Mouse (Mus musculus): ENCODE measurements around the gene Relt. TPM values are rescaled to one million over a fixed set of nuclear protein-coding genes. Genes with fewer than 3 reads are reported as not detected.
"Not testable (repeated sequence)": the region's sequence is repeated elsewhere in the genome, so short reads cannot be mapped to it uniquely, and the experiment has no call there.

Gene Relt
- polyA plus RNA-seq, 1 experiment from 2014 or later: 5.0 TPM

- 82% methylated on average over 5 of the region's 5 CpGs for WGBS
- H3K36me3 ChIP-seq (ENCODE audit: control insufficient read depth, insufficient read depth): no peaks in the 10 kb centered on the region
- ATAC-seq (replicated peaks; ENCODE audit: extremely low read depth, insufficient read depth, low FRiP score): no peak
- H3K4me2 ChIP-seq (ENCODE audit: low read depth, low read length): peak overlapping the region; percentile 5; the same call in 1 of the 2 replicates
- H3K27me3 ChIP-seq (ENCODE audit: control insufficient read depth, insufficient read depth, low read length): no peaks in the 10 kb centered on the region
- peaks cover 54% of the 10 kb centered on the region for H3K4me1 ChIP-seq (ENCODE audit: control insufficient read depth, insufficient read depth, low read length)
- H3K9ac ChIP-seq (ENCODE audit: low read length): no peak overlapping the region
- no peak overlapping the region for H3K27ac ChIP-seq (ENCODE audit: low read length)
- no peak overlapping the region for H3K4me3 ChIP-seq (ENCODE audit: low read length)
- no peaks in the 10 kb centered on the region for H3K9me3 ChIP-seq (replicated peaks; ENCODE audit: control insufficient read depth, low read length)
Observed at GRCm38 (mm10) chr7:100854861-100855260, 8.4 kb downstream of the Relt start.

- Histone ChIP-seq H3K9me3 (replicated peaks; ENCODE audit: control insufficient read depth, low read length) (no peaks in the 10 kb centered on the region), H3K4me1 (ENCODE audit: control insufficient read depth, insufficient read depth, low read length) (peaks cover 48% of the 10 kb centered on the region), H3K4me3 (ENCODE audit: low read length) (no peak overlapping the region), H3K27me3 (ENCODE audit: control insufficient read depth, insufficient read depth, low read length) (no peaks in the 10 kb centered on the region), H3K9ac (ENCODE audit: low read length) (no peak overlapping the region), H3K36me3 (ENCODE audit: control insufficient read depth, insufficient read depth) (no peaks in the 10 kb centered on the region), H3K4me2 (ENCODE audit: low read depth, low read length) (peak overlapping the region; percentile 5; the same call in 1 of the 2 replicates), H3K27ac (ENCODE audit: low read length) (no peak overlapping the region)
- WGBS: 46% methylated on average over 6 of the region's 6 CpGs
- ATAC-seq (replicated peaks; ENCODE audit: extremely low read depth, insufficient read depth, low FRiP score): no peak
Observed at GRCm38 (mm10) chr7:100854137-100854814, 9.0 kb downstream of the Relt start.

GRCm38 (mm10) chr7:100853396-100853795 is 9.8 kb downstream of the Relt start:
- no peaks in the 10 kb centered on the region for H3K36me3 ChIP-seq (ENCODE audit: control insufficient read depth, insufficient read depth)
- H3K27me3 ChIP-seq (ENCODE audit: control insufficient read depth, insufficient read depth, low read length): no peaks in the 10 kb centered on the region
- H3K4me2 ChIP-seq (ENCODE audit: low read depth, low read length): no peak overlapping the region
- no peaks in the 10 kb centered on the region for H3K9me3 ChIP-seq (replicated peaks; ENCODE audit: control insufficient read depth, low read length)
- H3K4me3 ChIP-seq (ENCODE audit: low read length): no peak overlapping the region
- peaks cover 44% of the 10 kb centered on the region for H3K4me1 ChIP-seq (ENCODE audit: control insufficient read depth, insufficient read depth, low read length)
- peak overlapping the region; percentile 28; the same call in 1 of the 2 replicates for H3K9ac ChIP-seq (ENCODE audit: low read length)
- no peak overlapping the region for H3K27ac ChIP-seq (ENCODE audit: low read length)
- no peak for ATAC-seq (replicated peaks; ENCODE audit: extremely low read depth, insufficient read depth, low FRiP score)
- 81% methylated on average over 3 of the region's 3 CpGs for WGBS

DNA sequence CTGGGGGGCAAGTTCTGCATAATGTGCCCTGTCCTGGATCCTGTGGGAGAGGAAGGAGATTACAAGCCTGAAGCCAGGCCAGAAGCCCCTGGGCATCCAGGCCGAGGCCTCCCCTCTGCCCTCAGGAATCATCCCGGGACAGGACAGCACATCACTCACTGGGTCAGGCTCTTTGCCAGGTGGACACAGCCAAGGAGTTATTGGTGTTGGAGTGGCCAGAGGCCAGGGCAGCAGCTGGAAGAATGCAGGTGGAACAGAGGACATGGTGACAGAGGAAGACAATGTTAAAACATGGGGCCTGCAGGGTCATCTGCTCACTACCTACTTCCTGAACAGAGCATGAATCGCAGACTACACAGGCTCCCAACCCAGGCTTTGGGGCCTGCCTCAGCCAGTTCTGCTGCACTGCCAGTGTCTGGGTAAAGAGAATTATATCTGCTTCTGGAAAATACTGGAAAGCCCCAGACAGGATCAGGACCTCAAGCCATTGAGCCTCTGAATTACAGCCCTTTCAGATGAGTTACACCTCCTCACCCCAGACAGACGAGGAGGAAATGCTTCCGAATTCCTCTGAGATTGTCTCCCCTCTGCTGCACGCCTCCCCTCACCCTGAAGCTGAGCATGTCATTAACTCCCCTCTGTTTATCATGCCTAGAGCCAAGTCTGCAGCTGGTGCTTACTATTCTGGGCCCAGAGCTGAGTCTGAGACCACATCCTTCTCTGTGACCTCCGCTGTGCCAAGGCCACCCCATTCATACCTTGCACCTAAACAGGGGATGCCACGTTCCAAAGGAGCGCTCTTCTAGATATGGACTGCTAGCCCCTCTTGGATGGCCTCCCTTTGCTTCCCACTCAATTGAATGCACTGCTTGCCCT is 11.5 kb downstream of the Relt start:
- peaks cover 44% of the 10 kb centered on the region for H3K4me1 ChIP-seq (ENCODE audit: control insufficient read depth, insufficient read depth, low read length)
- WGBS: 37% methylated on average over 9 of the region's 9 CpGs
- peak overlapping the region; percentile 62 for H3K27ac ChIP-seq (ENCODE audit: low read length)
- ATAC-seq (replicated peaks; ENCODE audit: extremely low read depth, insufficient read depth, low FRiP score): no peak; the same call in 1 of the 2 replicates
- no peaks in the 10 kb centered on the region for H3K9me3 ChIP-seq (replicated peaks; ENCODE audit: control insufficient read depth, low read length)
- H3K4me3 ChIP-seq (ENCODE audit: low read length): no peak overlapping the region
- no peaks in the 10 kb centered on the region for H3K27me3 ChIP-seq (ENCODE audit: control insufficient read depth, insufficient read depth, low read length)
- H3K4me2 ChIP-seq (ENCODE audit: low read depth, low read length): no peak overlapping the region
- peak overlapping the region; percentile 42 for H3K9ac ChIP-seq (ENCODE audit: low read length)
- H3K36me3 ChIP-seq (ENCODE audit: control insufficient read depth, insufficient read depth): no peaks in the 10 kb centered on the region

- Histone ChIP-seq H3K9ac (ENCODE audit: low read length) (no peak overlapping the region), H3K9me3 (replicated peaks; ENCODE audit: control insufficient read depth, low read length) (no peaks in the 10 kb centered on the region), H3K27ac (ENCODE audit: low read length) (no peak overlapping the region), H3K36me3 (ENCODE audit: control insufficient read depth, insufficient read depth) (no peaks in the 10 kb centered on the region), H3K27me3 (ENCODE audit: control insufficient read depth, insufficient read depth, low read length) (no peaks in the 10 kb centered on the region), H3K4me1 (ENCODE audit: control insufficient read depth, insufficient read depth, low read length) (peaks cover 45% of the 10 kb centered on the region), H3K4me3 (ENCODE audit: low read length) (no peak overlapping the region), H3K4me2 (ENCODE audit: low read depth, low read length) (no peak overlapping the region)
- 98% methylated on average over 2 of the region's 2 CpGs for WGBS
- no peak for ATAC-seq (replicated peaks; ENCODE audit: extremely low read depth, insufficient read depth, low FRiP score)
Observed at GRCm38 (mm10) chr7:100849508-100849907, 13.7 kb downstream of the Relt start.

- Histone ChIP-seq H3K9ac (ENCODE audit: low read length) (no peak overlapping the region), H3K36me3 (ENCODE audit: control insufficient read depth, insufficient read depth) (no peaks in the 10 kb centered on the region), H3K27ac (ENCODE audit: low read length) (no peak overlapping the region), H3K4me1 (ENCODE audit: control insufficient read depth, insufficient read depth, low read length) (peaks cover 44% of the 10 kb centered on the region), H3K4me2 (ENCODE audit: low read depth, low read length) (no peak overlapping the region), H3K9me3 (replicated peaks; ENCODE audit: control insufficient read depth, low read length) (no peaks in the 10 kb centered on the region), H3K27me3 (ENCODE audit: control insufficient read depth, insufficient read depth, low read length) (no peaks in the 10 kb centered on the region), H3K4me3 (ENCODE audit: low read length) (no peak overlapping the region)
- 34% methylated on average over 6 of the region's 6 CpGs for WGBS
- ATAC-seq (replicated peaks; ENCODE audit: extremely low read depth, insufficient read depth, low FRiP score): no peak
Observed at GRCm38 (mm10) chr7:100848744-100849143, 14.5 kb downstream of the Relt start.

- no peak overlapping the region for H3K9ac ChIP-seq (ENCODE audit: low read length)
- ATAC-seq (replicated peaks; ENCODE audit: extremely low read depth, insufficient read depth, low FRiP score): no peak
- 93% methylated on average over 6 of the region's 6 CpGs for WGBS
- H3K9me3 ChIP-seq (replicated peaks; ENCODE audit: control insufficient read depth, low read length): no peaks in the 10 kb centered on the region
- no peak overlapping the region for H3K4me2 ChIP-seq (ENCODE audit: low read depth, low read length)
- H3K27me3 ChIP-seq (ENCODE audit: control insufficient read depth, insufficient read depth, low read length): no peaks in the 10 kb centered on the region
- no peak overlapping the region for H3K4me3 ChIP-seq (ENCODE audit: low read length)
- no peak overlapping the region for H3K27ac ChIP-seq (ENCODE audit: low read length)
- H3K36me3 ChIP-seq (ENCODE audit: control insufficient read depth, insufficient read depth): no peaks in the 10 kb centered on the region
- H3K4me1 ChIP-seq (ENCODE audit: control insufficient read depth, insufficient read depth, low read length): peaks cover 28% of the 10 kb centered on the region
Observed at GRCm38 (mm10) chr7:100847131-100847530, 16.1 kb downstream of the Relt start.

- 74% methylated on average over 7 of the region's 7 CpGs for WGBS
- peaks cover 18% of the 10 kb centered on the region for H3K4me1 ChIP-seq (ENCODE audit: control insufficient read depth, insufficient read depth, low read length)
- H3K4me2 ChIP-seq (ENCODE audit: low read depth, low read length): not testable (repeated sequence)
Observed at GRCm38 (mm10) chr7:100846033-100846432, 17.2 kb downstream of the Relt start.

GRCm38 (mm10) chr7:100845412-100845811 is 17.8 kb downstream of the Relt start:
- H3K4me3 ChIP-seq (ENCODE audit: low read length): no peak overlapping the region
- WGBS: 34% methylated on average over 1 of the region's 1 CpGs
- H3K27ac ChIP-seq (ENCODE audit: low read length): peak overlapping the region; percentile 64
- H3K27me3 ChIP-seq (ENCODE audit: control insufficient read depth, insufficient read depth, low read length): no peaks in the 10 kb centered on the region
- no peak overlapping the region for H3K9ac ChIP-seq (ENCODE audit: low read length)
- H3K4me2 ChIP-seq (ENCODE audit: low read depth, low read length): no peak overlapping the region
- no peaks in the 10 kb centered on the region for H3K9me3 ChIP-seq (replicated peaks; ENCODE audit: control insufficient read depth, low read length)
- ATAC-seq (replicated peaks; ENCODE audit: extremely low read depth, insufficient read depth, low FRiP score): peak; percentile 62
- H3K4me1 ChIP-seq (ENCODE audit: control insufficient read depth, insufficient read depth, low read length): peaks cover 18% of the 10 kb centered on the region
- H3K36me3 ChIP-seq (ENCODE audit: control insufficient read depth, insufficient read depth): no peaks in the 10 kb centered on the region

More at GRCm38 (mm10) chr7:100846033-100846432, 17.2 kb downstream of the Relt start:
- H3K4me3 ChIP-seq (ENCODE audit: low read length); H3K36me3 ChIP-seq (ENCODE audit: control insufficient read depth, insufficient read depth); H3K27me3 ChIP-seq (ENCODE audit: control insufficient read depth, insufficient read depth, low read length); H3K9me3 ChIP-seq (replicated peaks; ENCODE audit: control insufficient read depth, low read length); H3K9ac ChIP-seq (ENCODE audit: low read length); ATAC-seq (replicated peaks; ENCODE audit: extremely low read depth, insufficient read depth, low FRiP score): not testable (repeated sequence)
- H3K27ac ChIP-seq (ENCODE audit: low read length): 0 out of 2 replicates have a peak overlapping the region, but pooled peaks have one; percentile 18
